Mouse (Mus musculus) heart, postnatal 0 days (tissue): ENCODE measurements around the gene Rtn4rl1.

Experiments
- CTCF ChIP-seq: IDR thresholded peaks from 2 replicates; pipeline ENCODE4 v1.5.1; 2016; ENCODE audit warnings: antibody characterized with exemption, control low read depth, low read depth
- EP300 ChIP-seq: IDR thresholded peaks from 2 replicates; pipeline ENCODE4 v1.6.1; 2016; ENCODE audit warnings: antibody characterized with exemption, low read depth

- TF ChIP-seq CTCF: peak; percentile 76
- no peak for TF ChIP-seq EP300
Observed at GRCm38 (mm10) chr11:75165441-75166192, 28.0 kb upstream of the Rtn4rl1 start.
